Mouse (Mus musculus) Patski (cell line): ENCODE results near the gene Sost. TPM values are rescaled to one million over a fixed set of nuclear protein-coding genes. Genes with fewer than 3 reads are reported as not detected.
"Not testable (repeated sequence)": the region's sequence is repeated elsewhere in the genome, so short reads cannot be mapped to it uniquely, and the experiment has no call there.

Experiments used
- ATAC-seq: fragments of 100-300 bp; one replicate; pipeline ENCODE4 v1.8.0; 2021
- CTCF ChIA-PET: fragments of 350-600 bp; sonication (Branson Sonifier 250); formaldehyde crosslinking; loops from one replicate; lab custom pipeline; 2022; ENCODE audit warnings: inconsistent platforms; lab: Charles Lee
- POLR2A ChIA-PET: fragments of 350-600 bp; sonication (Branson Sonifier 250); formaldehyde crosslinking; loops from one replicate; lab custom pipeline; 2022; ENCODE audit warnings: antibody characterized with exemption, inconsistent platforms; lab: Charles Lee
- DNase-seq: peaks from one replicate; pipeline ENCODE4 v3.0.0-alpha.2; 2011; ENCODE audit warnings: low read depth, low spot score
- H3K27me3 ChIP-seq: fragments of 371-371 bp; one replicate; pipeline ENCODE4 v1.5.1; 2021
- CTCF ChIP-seq: fragments of 100-300 bp; IDR thresholded peaks from one replicate; pipeline ENCODE4 v1.5.1; 2021
- in situ Hi-C: fragments of 300-500 bp; cut with MboI; formaldehyde crosslinking; loops from 3 replicates; pipeline ENCODE4 v1.11.1; 2018; ENCODE audit warnings: low pct_unique_long_range_greater_than_20kb, mixed read lengths
- polyA plus RNA-seq: library from polyadenylated mRNA; unstranded; gene quantifications from one replicate; pipeline ENCODE4 v1.2.3, GENCODE M21; 2021

Gene Sost
- polyA plus RNA-seq, 1 experiment from 2014 or later: not detected

- H3K27me3 ChIP-seq: no peaks in the 10 kb centered on the region
- in situ Hi-C loops: loop anchor here (5.0 kb wide), 1 partner anchor 38 kb away; no protein-coding TSS in a partner anchor
- CTCF ChIA-PET: interaction anchor here (2.0 to 6.3 kb wide), 3 partner anchors 12 to 41 kb away, joined by 4 to 31 read pairs (median 15); partner anchors contain the start of genes Cd300lg and Dusp3
- no peak for TF ChIP-seq CTCF
- no peak for DNase-seq
- ATAC-seq: no peak
- POLR2A ChIA-PET: interaction anchor here (0.8 kb wide), 1 partner anchor 16 kb away, joined by 10 read pairs; no protein-coding TSS in a partner anchor
Observed at GRCm38 (mm10) chr11:101999466-101999865, 32.7 kb upstream of the Sost start.

- no peak for ATAC-seq
- H3K27me3 ChIP-seq: no peaks in the 10 kb centered on the region
- ChIA-PET CTCF (interaction anchor here (0.7 to 6.3 kb wide), 4 partner anchors 12 to 42 kb away, joined by 3 to 31 read pairs (median 9); partner anchors contain the start of genes Cd300lg and Dusp3), POLR2A (no interaction called here)
- in situ Hi-C loops: loop anchor here (5.0 kb wide), 1 partner anchor 39 kb away; no protein-coding TSS in a partner anchor
- no peak for TF ChIP-seq CTCF
- DNase-seq: no peak
Observed at GRCm38 (mm10) chr11:101998258-101998657, 31.4 kb upstream of the Sost start.

- no peak for TF ChIP-seq CTCF
- peaks cover 7% of the 10 kb centered on the region for H3K27me3 ChIP-seq
- ATAC-seq (no peak), DNase-seq (no peak)
- ChIA-PET POLR2A (no interaction called here), CTCF (interaction anchor here (1.4 to 6.3 kb wide), 2 partner anchors 9 to 45 kb away, joined by 4 to 31 read pairs; partner anchors contain the start of genes Cd300lg and Dusp3)
- in situ Hi-C loops: loop anchor here (5.0 kb wide), 1 partner anchor 41 kb away; no protein-coding TSS in a partner anchor
Observed at GRCm38 (mm10) chr11:101995938-101996337, 29.1 kb upstream of the Sost start.

GRCm38 (mm10) chr11:101994100-101994499, 27.3 kb upstream of the Sost start:
- in situ Hi-C loops: no loop called here
- POLR2A ChIA-PET: no interaction called here
- ATAC-seq (no peak), DNase-seq (no peak)
- no peak for TF ChIP-seq CTCF
- CTCF ChIA-PET: interaction anchor here (1.0 to 1.7 kb wide), 2 partner anchors 46 to 66 kb away, joined by 3 to 7 read pairs; partner anchors contain the start of gene Cd300lg
- peaks cover 7% of the 10 kb centered on the region for H3K27me3 ChIP-seq

- ChIA-PET POLR2A (no interaction called here), CTCF (interaction anchor here (1.6 kb wide), 1 partner anchor 48 kb away, joined by 4 read pairs; no protein-coding TSS in a partner anchor)
- no peak for TF ChIP-seq CTCF
- DNase-seq: no peak
- ATAC-seq: no peak
- H3K27me3 ChIP-seq: peaks cover 7% of the 10 kb centered on the region
- in situ Hi-C loops: no loop called here
Observed at GRCm38 (mm10) chr11:101992411-101992810, 25.6 kb upstream of the Sost start.

- DNase-seq (no peak), ATAC-seq (no peak)
- ChIA-PET POLR2A (no interaction called here), CTCF (interaction anchor here (1.4 to 1.6 kb wide), 2 partner anchors 49 to 147 kb away, joined by 3 to 4 read pairs; no protein-coding TSS in a partner anchor)
- TF ChIP-seq CTCF: no peak
- peaks cover 7% of the 10 kb centered on the region for H3K27me3 ChIP-seq
- in situ Hi-C loops: no loop called here
Observed at GRCm38 (mm10) chr11:101991813-101992212, 25.0 kb upstream of the Sost start.

- ATAC-seq (no peak), DNase-seq (no peak)
- ChIA-PET CTCF (interaction anchor here (1.4 kb wide), 1 partner anchor 149 kb away, joined by 3 read pairs; no protein-coding TSS in a partner anchor), POLR2A (interaction anchor here (1.0 kb wide), 1 partner anchor 11 kb away, joined by 3 read pairs; no protein-coding TSS in a partner anchor)
- in situ Hi-C loops: no loop called here
- peaks cover 7% of the 10 kb centered on the region for H3K27me3 ChIP-seq
- TF ChIP-seq CTCF: no peak
Observed at GRCm38 (mm10) chr11:101990244-101990643, 23.4 kb upstream of the Sost start.

- ChIA-PET CTCF (interaction anchor here (0.8 to 5.0 kb wide), 4 partner anchors 9 to 64 kb away, joined by 3 to 45 read pairs (median 10); partner anchors contain the start of gene Cd300lg), POLR2A (no interaction called here)
- TF ChIP-seq CTCF: no peak
- H3K27me3 ChIP-seq: peaks cover 7% of the 10 kb centered on the region
- no peak for DNase-seq
- in situ Hi-C loops: no loop called here
- ATAC-seq: no peak
Observed at GRCm38 (mm10) chr11:101986913-101987312, 20.1 kb upstream of the Sost start, which contains the start of gene Dusp3. TSS of gene Dusp3 (minus strand) at chr11:101987013.

- ChIA-PET CTCF (interaction anchor here (0.8 to 5.0 kb wide), 8 partner anchors 13 to 107 kb away, joined by 3 to 45 read pairs (median 3); partner anchors contain the start of gene Cd300lg), POLR2A (no interaction called here)
- H3K27me3 ChIP-seq: no peaks in the 10 kb centered on the region
- peak; percentile 94 for TF ChIP-seq CTCF
- DNase-seq (no peak), ATAC-seq (no peak)
- in situ Hi-C loops: no loop called here
Observed at GRCm38 (mm10) chr11:101985990-101986389, 19.2 kb upstream of the Sost start.

GRCm38 (mm10) chr11:101985450-101985849, 18.6 kb upstream of the Sost start:
- POLR2A ChIA-PET, H3K27me3 ChIP-seq, ATAC-seq, in situ Hi-C loops, DNase-seq: not testable (repeated sequence)
- CTCF ChIA-PET: interaction anchor here (0.8 to 5.0 kb wide), 8 partner anchors 13 to 108 kb away, joined by 3 to 45 read pairs (median 3); partner anchors contain the start of gene Cd300lg
